Mouse (Mus musculus) spleen, adult 12 weeks (tissue): ENCODE data around the gene Cacna2d4.

ENCODE experiments used
- DNase-seq: peaks from one replicate; pipeline ENCODE4 v3.0.0; 2022; ENCODE audit warnings: low spot score

The Cacna2d4 gene

GRCm38 (mm10) chr6:119389089-119389488 lies 152.8 kb downstream of the Cacna2d4 start:
- no peak for DNase-seq

GRCm38 (mm10) chr6:119390728-119391127 lies 154.4 kb downstream of the Cacna2d4 start:
- no peak for DNase-seq

- no peak for DNase-seq
Measured at GRCm38 (mm10) chr6:119392836-119393235, 156.5 kb downstream of the Cacna2d4 start.

- no peak for DNase-seq
Measured at GRCm38 (mm10) chr6:119395421-119396308, 159.3 kb downstream of the Cacna2d4 start.

- DNase-seq: no peak
Measured at GRCm38 (mm10) chr6:119396309-119396634, 159.9 kb downstream of the Cacna2d4 start.

GRCm38 (mm10) chr6:119399371-119399770 lies 163.0 kb downstream of the Cacna2d4 start:
- no peak for DNase-seq

GRCm38 (mm10) chr6:119400649-119401048 lies 164.3 kb downstream of the Cacna2d4 start:
- DNase-seq: no peak

- no peak for DNase-seq
Measured at GRCm38 (mm10) chr6:119401545-119402304, 165.4 kb downstream of the Cacna2d4 start.
